8 mouse cellular contexts compared by ENCODE assay signal in genomic region chr5:111580870-111581771, GRCm38 (mm10).
A peak's percentile ranks its signal among the peaks of the same experiment; 100 is the strongest.
DNase-seq lines count a peak whose midpoint lies in the region; ATAC-seq and TF ChIP-seq lines count a peak whose summit lies in the region.

No protein-coding gene starts in this region.

- no peak for TF ChIP-seq EP300 in liver, postnatal 0 days (IDR thresholded peaks at IDR 0.05; ENCODE audit: low read depth)

- H3K27ac ChIP-seq in liver, postnatal 0 days (ENCODE audit: low read depth): no peak overlapping the region
- 0 out of 2 replicates have a peak overlapping the region, but pooled peaks have one; percentile 18 for H3K27ac ChIP-seq in embryonic facial prominence, embryonic 14.5 days (replicated peaks; ENCODE audit: low read depth, low read length)
- H3K27ac ChIP-seq in stomach, embryonic 16.5 days (ENCODE audit: low read length): peak overlapping the region; percentile 52

- TF ChIP-seq CTCF in liver, postnatal 0 days (IDR thresholded peaks at IDR 0.05; ENCODE audit: low read depth): no peak

- H3K9ac ChIP-seq in liver, postnatal 0 days (replicated peaks): no peak overlapping the region
- peak overlapping the region; percentile 51 for H3K9ac ChIP-seq in embryonic facial prominence, embryonic 14.5 days (ENCODE audit: low read depth, low read length)
- peak overlapping the region; percentile 63 for H3K9ac ChIP-seq in stomach, embryonic 16.5 days (ENCODE audit: low read length)

- H3K27me3 ChIP-seq in liver, postnatal 0 days (ENCODE audit: insufficient read depth, low read length): peaks cover 34% of the 10 kb centered on the region
- no peaks in the 10 kb centered on the region for H3K27me3 ChIP-seq in embryonic facial prominence, embryonic 14.5 days (replicated peaks; ENCODE audit: control insufficient read depth, insufficient read depth, low read length)
- 0 out of 2 replicates have a peak, but pooled peaks cover 3% of the 10 kb centered on the region for H3K27me3 ChIP-seq in stomach, embryonic 16.5 days (ENCODE audit: control insufficient read depth, insufficient read depth, low read length)

- H3K4me3 ChIP-seq in liver, postnatal 0 days (ENCODE audit: low read depth, low read length): no peak overlapping the region
- H3K4me3 ChIP-seq in embryonic facial prominence, embryonic 14.5 days (ENCODE audit: low read depth, low read length): peak overlapping the region; percentile 27
- peak overlapping the region; percentile 36 for H3K4me3 ChIP-seq in stomach, embryonic 16.5 days (replicated peaks; ENCODE audit: low read length)

- H3K9me3 ChIP-seq in liver, postnatal 0 days (ENCODE audit: low read length): no peaks in the 10 kb centered on the region
- no peaks in the 10 kb centered on the region for H3K9me3 ChIP-seq in embryonic facial prominence, embryonic 14.5 days (ENCODE audit: control insufficient read depth, low read length)
- H3K9me3 ChIP-seq in stomach, embryonic 16.5 days (replicated peaks; ENCODE audit: control insufficient read depth, low read length): no peaks in the 10 kb centered on the region

- H3K36me3 ChIP-seq in liver, postnatal 0 days (replicated peaks; ENCODE audit: insufficient read depth, low read length): no peaks in the 10 kb centered on the region
- H3K36me3 ChIP-seq in embryonic facial prominence, embryonic 14.5 days (ENCODE audit: control insufficient read depth, insufficient read depth, low read length): no peaks in the 10 kb centered on the region
- no peaks in the 10 kb centered on the region for H3K36me3 ChIP-seq in stomach, embryonic 16.5 days (ENCODE audit: control insufficient read depth, insufficient read depth, low read length)

- WGBS in liver, postnatal 0 days (ENCODE audit: insufficient replicate concordance): 12% methylated on average over 31 of the region's 31 CpGs
- whole genome bisulfite sequencing in embryonic facial prominence, embryonic 14.5 days: 4% methylated on average over 29 of the region's 31 CpGs
- WGBS in stomach, embryonic 16.5 days: 6% methylated on average over 31 of the region's 31 CpGs

- ATAC-seq in liver, postnatal 0 days: no peak
- ATAC-seq in embryonic facial prominence, embryonic 14.5 days (ENCODE audit: low read depth): peak; percentile 58; the same call in 1 of the 2 replicates
- ATAC-seq in stomach, embryonic 16.5 days (ENCODE audit: insufficient read depth, low FRiP score): no peak

- DNase-seq in liver: peak; percentile 28
- DNase-seq in liver, postnatal 0 days: no peak
- DNase-seq in embryonic facial prominence, embryonic 14.5 days (ENCODE audit: low spot score): peak; percentile 89
- DNase-seq in hindlimb bud, embryonic 11.5 days (ENCODE audit: extremely low spot score, low read depth, low spot score): peak; percentile 60
- DNase-seq in mesoderm, embryonic 11.5 days (ENCODE audit: low read depth, low spot score): peak; percentile 92
- no peak for DNase-seq in ovary, adult 18-20 months (ENCODE audit: low spot score)
- no peak for DNase-seq in kidney, postnatal 14 days

- H3K4me2 ChIP-seq in liver, postnatal 0 days (ENCODE audit: low read depth, low read length): no peak overlapping the region
- H3K4me2 ChIP-seq in embryonic facial prominence, embryonic 14.5 days (ENCODE audit: low read depth, low read length): peak overlapping the region; percentile 64
- peak overlapping the region; percentile 54 for H3K4me2 ChIP-seq in stomach, embryonic 16.5 days (ENCODE audit: low read depth, low read length)

- no peaks in the 10 kb centered on the region; the same call in 1 of the 2 replicates for H3K4me1 ChIP-seq in liver, postnatal 0 days (ENCODE audit: insufficient read depth)
- H3K4me1 ChIP-seq in embryonic facial prominence, embryonic 14.5 days (ENCODE audit: control insufficient read depth, insufficient read depth, low read length): peaks cover 44% of the 10 kb centered on the region
- peaks cover 46% of the 10 kb centered on the region for H3K4me1 ChIP-seq in stomach, embryonic 16.5 days (ENCODE audit: control insufficient read depth, insufficient read depth, low read length)

Comparison
In these comparisons a context has a peak if more than half of its experiments do, and no peak if none do; other contexts are left out.
1. DNase-seq: peak in liver (single experiment), embryonic facial prominence, embryonic 14.5 days (single experiment), hindlimb bud, embryonic 11.5 days (single experiment) and mesoderm, embryonic 11.5 days (single experiment); none in liver, postnatal 0 days (single experiment), ovary, adult 18-20 months (single experiment) and kidney, postnatal 14 days (single experiment).